Mouse (Mus musculus): ENCODE measurements around the gene Ebf1. TPM values are rescaled to one million over a fixed set of nuclear protein-coding genes. Genes with fewer than 3 reads are reported as not detected.

Gene Ebf1
- polyA plus RNA-seq, 1 experiment from 2014 or later: 41.9 TPM

- no peak for DNase-seq (ENCODE audit: low spot score)
- WGBS: 92% methylated on average over 7 of the region's 7 CpGs
Measured at GRCm38 (mm10) chr11:44854496-44854895, 237.4 kb downstream of the Ebf1 start.

GRCm38 (mm10) chr11:44861108-44861507 lies 244.0 kb downstream of the Ebf1 start:
- H3K27me3 ChIP-seq (replicated peaks; ENCODE audit: low read depth, poor library complexity, severe bottlenecking): no peaks in the 10 kb centered on the region

More at GRCm38 (mm10) chr11:44854496-44854895, 237.4 kb downstream of the Ebf1 start:
- Histone ChIP-seq H3K36me3 (replicated peaks) (no peaks in the 10 kb centered on the region), H3K27me3 (replicated peaks; ENCODE audit: low read depth, poor library complexity, severe bottlenecking) (no peaks in the 10 kb centered on the region), H3K4me3 (no peak overlapping the region), H3K4me1 (peaks cover 7% of the 10 kb centered on the region), H3K27ac (replicated peaks) (no peak overlapping the region), H3K9me3 (no peaks in the 10 kb centered on the region)

GRCm38 (mm10) chr11:44863910-44864309 lies 246.8 kb downstream of the Ebf1 start:
- Histone ChIP-seq H3K27ac (replicated peaks) (no peak overlapping the region), H3K4me1 (peaks cover 29% of the 10 kb centered on the region), H3K4me3 (no peak overlapping the region), H3K36me3 (replicated peaks) (no peaks in the 10 kb centered on the region), H3K9me3 (no peaks in the 10 kb centered on the region), H3K27me3 (replicated peaks; ENCODE audit: low read depth, poor library complexity, severe bottlenecking) (no peaks in the 10 kb centered on the region)
- DNase-seq (ENCODE audit: low spot score): no peak
- 73% methylated on average over 8 of the region's 8 CpGs for WGBS

More at GRCm38 (mm10) chr11:44861108-44861507, 244.0 kb downstream of the Ebf1 start:
- H3K9me3 ChIP-seq: no peaks in the 10 kb centered on the region
- peaks cover 15% of the 10 kb centered on the region for H3K4me1 ChIP-seq
- no peak overlapping the region for H3K27ac ChIP-seq (replicated peaks)
- H3K36me3 ChIP-seq (replicated peaks): no peaks in the 10 kb centered on the region
- no peak for DNase-seq (ENCODE audit: low spot score)
- no peak overlapping the region for H3K4me3 ChIP-seq
- 86% methylated on average over 5 of the region's 5 CpGs for WGBS

DNA sequence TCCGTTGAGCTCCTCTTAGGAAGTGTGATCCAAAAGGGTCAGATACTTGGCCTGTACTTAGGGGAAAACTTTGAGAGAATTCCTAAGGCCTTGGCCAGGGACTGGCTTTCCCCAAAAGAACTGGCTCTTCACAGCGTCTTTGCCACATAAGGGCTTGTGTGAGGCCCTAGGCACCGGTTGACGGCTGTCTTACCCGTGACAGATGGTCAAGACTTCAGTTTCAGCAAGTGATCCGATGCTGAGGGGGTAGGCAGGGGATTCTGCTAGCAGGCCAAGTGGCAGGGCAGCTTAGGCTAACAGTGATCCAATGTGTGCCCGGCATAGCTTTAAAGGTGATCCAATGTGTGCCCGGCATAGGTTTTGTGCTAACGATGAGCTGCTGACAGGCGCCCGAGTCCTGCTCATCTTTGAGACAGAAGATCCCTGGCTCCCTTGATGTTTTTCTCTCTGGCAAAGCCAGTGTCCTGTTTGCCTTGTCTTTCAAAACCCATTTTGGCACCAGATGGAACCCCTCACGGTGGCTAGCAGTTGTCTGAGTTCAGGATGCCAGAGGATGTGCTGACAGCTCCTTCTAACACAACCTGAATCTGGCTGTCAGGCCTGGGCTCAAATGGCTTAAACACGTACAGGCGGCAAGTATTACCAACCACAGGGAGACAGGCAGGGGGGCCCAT lies 249.5 kb downstream of the Ebf1 start:
- Histone ChIP-seq H3K27me3 (replicated peaks; ENCODE audit: low read depth, poor library complexity, severe bottlenecking) (no peaks in the 10 kb centered on the region), H3K36me3 (replicated peaks) (no peaks in the 10 kb centered on the region), H3K9me3 (no peaks in the 10 kb centered on the region), H3K27ac (replicated peaks) (no peak overlapping the region), H3K4me3 (no peak overlapping the region), H3K4me1 (peaks cover 29% of the 10 kb centered on the region)
- DNase-seq (ENCODE audit: low spot score): peak; percentile 12
- WGBS: 71% methylated on average over 14 of the region's 14 CpGs

GRCm38 (mm10) chr11:44867433-44867832 lies 250.3 kb downstream of the Ebf1 start:
- Histone ChIP-seq H3K4me1 (peaks cover 29% of the 10 kb centered on the region), H3K27ac (replicated peaks) (no peak overlapping the region), H3K27me3 (replicated peaks; ENCODE audit: low read depth, poor library complexity, severe bottlenecking) (no peaks in the 10 kb centered on the region), H3K4me3 (no peak overlapping the region), H3K36me3 (replicated peaks) (no peaks in the 10 kb centered on the region), H3K9me3 (no peaks in the 10 kb centered on the region)
- DNase-seq (ENCODE audit: low spot score): no peak
- 69% methylated on average over 4 of the region's 4 CpGs for WGBS

GRCm38 (mm10) chr11:44873876-44874275 lies 256.8 kb downstream of the Ebf1 start:
- no peaks in the 10 kb centered on the region for H3K36me3 ChIP-seq (replicated peaks)
- no peak overlapping the region for H3K27ac ChIP-seq (replicated peaks)
- WGBS: 91% methylated on average over 1 of the region's 1 CpGs
- H3K4me3 ChIP-seq: no peak overlapping the region
- DNase-seq (ENCODE audit: low spot score): no peak
- H3K4me1 ChIP-seq: 0 out of 2 replicates have a peak, but pooled peaks cover 5% of the 10 kb centered on the region
- no peaks in the 10 kb centered on the region for H3K27me3 ChIP-seq (replicated peaks; ENCODE audit: low read depth, poor library complexity, severe bottlenecking)
- H3K9me3 ChIP-seq: no peaks in the 10 kb centered on the region

DNA sequence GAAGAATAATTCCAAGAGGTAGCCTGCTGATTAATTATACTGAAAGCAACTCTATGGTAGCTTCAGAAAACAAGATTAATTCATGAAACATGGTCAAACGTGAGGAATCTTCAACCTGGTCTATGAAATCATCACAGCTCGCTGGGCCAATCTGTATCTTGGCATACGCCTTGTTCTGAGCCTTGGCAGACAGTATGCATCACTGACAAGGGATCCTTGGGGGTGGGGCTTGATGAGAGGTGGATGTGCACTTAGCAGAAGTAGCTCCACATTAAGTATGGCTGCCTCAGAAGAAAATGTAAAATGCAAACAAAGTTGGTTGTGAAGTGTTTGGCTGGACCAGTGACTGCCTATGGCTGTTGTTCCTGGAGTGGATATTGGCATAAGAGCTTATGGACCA lies 258.1 kb downstream of the Ebf1 start:
- H3K27me3 ChIP-seq (replicated peaks; ENCODE audit: low read depth, poor library complexity, severe bottlenecking): no peaks in the 10 kb centered on the region
- H3K4me3 ChIP-seq: no peak overlapping the region
- no peak for DNase-seq (ENCODE audit: low spot score)
- H3K27ac ChIP-seq (replicated peaks): no peak overlapping the region
- H3K4me1 ChIP-seq: 0 out of 2 replicates have a peak, but pooled peaks cover 5% of the 10 kb centered on the region
- 84% methylated on average over 3 of the region's 3 CpGs for WGBS
- H3K9me3 ChIP-seq: no peaks in the 10 kb centered on the region
- H3K36me3 ChIP-seq (replicated peaks): no peaks in the 10 kb centered on the region

DNA sequence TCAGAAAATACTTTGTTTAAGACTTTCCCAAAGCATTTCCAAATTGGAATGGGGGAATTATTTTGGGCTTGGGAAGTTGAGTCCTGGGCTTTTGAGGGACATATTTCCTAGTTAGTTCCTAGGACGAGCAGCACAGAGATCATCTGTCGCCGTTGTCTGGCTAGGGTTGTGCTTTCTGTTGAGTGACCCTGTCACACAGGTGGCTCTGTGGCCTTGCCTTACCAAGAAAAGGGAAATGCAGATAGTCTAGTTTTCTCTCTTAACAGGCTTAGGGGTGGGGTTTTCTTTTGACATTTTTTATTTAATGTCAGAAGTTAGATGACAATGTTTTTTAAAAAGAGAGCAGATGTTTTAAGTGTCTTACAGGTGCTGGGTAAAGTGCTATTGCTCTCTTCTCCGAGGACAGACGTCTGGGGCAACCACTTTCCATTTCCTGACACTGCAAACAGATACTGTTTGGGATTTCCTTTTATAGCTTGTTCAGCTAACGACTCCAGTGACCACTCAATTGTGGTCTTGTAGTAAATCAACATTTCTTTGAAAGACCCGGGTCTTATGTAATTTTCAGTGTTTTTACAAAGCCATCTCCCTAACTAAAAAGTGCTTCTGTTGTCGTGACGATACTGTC lies 264.1 kb downstream of the Ebf1 start:
- Histone ChIP-seq H3K4me3 (no peak overlapping the region), H3K36me3 (replicated peaks) (no peaks in the 10 kb centered on the region), H3K27ac (replicated peaks) (no peak overlapping the region), H3K27me3 (replicated peaks; ENCODE audit: low read depth, poor library complexity, severe bottlenecking) (no peaks in the 10 kb centered on the region), H3K4me1 (0 out of 2 replicates have a peak, but pooled peaks cover 6% of the 10 kb centered on the region), H3K9me3 (no peaks in the 10 kb centered on the region)
- no peak for DNase-seq (ENCODE audit: low spot score)
- 64% methylated on average over 9 of the region's 9 CpGs for WGBS

GRCm38 (mm10) chr11:44882476-44882970 lies 265.4 kb downstream of the Ebf1 start:
- Histone ChIP-seq H3K36me3 (replicated peaks) (no peaks in the 10 kb centered on the region), H3K27ac (replicated peaks) (no peak overlapping the region), H3K9me3 (no peaks in the 10 kb centered on the region), H3K4me3 (no peak overlapping the region), H3K4me1 (0 out of 2 replicates have a peak, but pooled peaks cover 6% of the 10 kb centered on the region), H3K27me3 (replicated peaks; ENCODE audit: low read depth, poor library complexity, severe bottlenecking) (no peaks in the 10 kb centered on the region)
- no peak for DNase-seq (ENCODE audit: low spot score)
- WGBS: 55% methylated on average over 4 of the region's 4 CpGs

GRCm38 (mm10) chr11:44884337-44884736 lies 267.2 kb downstream of the Ebf1 start:
- DNase-seq (ENCODE audit: low spot score): no peak
- WGBS: 81% methylated on average over 3 of the region's 3 CpGs
- Histone ChIP-seq H3K27ac (replicated peaks) (no peak overlapping the region), H3K27me3 (replicated peaks; ENCODE audit: low read depth, poor library complexity, severe bottlenecking) (no peaks in the 10 kb centered on the region), H3K4me1 (peaks cover 11% of the 10 kb centered on the region; the same call in 1 of the 2 replicates), H3K36me3 (replicated peaks) (no peaks in the 10 kb centered on the region), H3K9me3 (no peaks in the 10 kb centered on the region), H3K4me3 (no peak overlapping the region)

DNA sequence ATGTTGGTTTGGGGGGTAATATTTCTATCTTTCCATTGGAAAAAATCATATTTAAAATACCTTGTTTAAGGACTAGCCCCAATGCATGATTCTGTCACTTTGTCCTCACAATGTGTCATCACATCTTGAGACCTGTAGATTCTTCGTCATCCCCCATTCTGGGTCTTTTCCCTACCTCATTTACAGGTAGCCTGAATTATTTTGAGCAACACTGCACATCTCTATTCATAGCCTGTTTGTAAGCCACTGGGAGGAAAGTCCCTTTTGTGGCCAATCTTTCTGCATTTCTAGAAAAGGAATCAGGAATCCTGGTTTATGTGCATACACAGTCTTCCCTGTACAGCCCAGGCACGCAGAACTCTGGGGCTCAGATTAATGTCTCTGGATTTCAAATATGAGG lies 269.8 kb downstream of the Ebf1 start:
- H3K4me1 ChIP-seq: peaks cover 17% of the 10 kb centered on the region; the same call in 1 of the 2 replicates
- no peak overlapping the region for H3K4me3 ChIP-seq
- no peaks in the 10 kb centered on the region for H3K36me3 ChIP-seq (replicated peaks)
- 94% methylated on average over 2 of the region's 2 CpGs for WGBS
- DNase-seq (ENCODE audit: low spot score): no peak
- no peaks in the 10 kb centered on the region for H3K9me3 ChIP-seq
- H3K27ac ChIP-seq (replicated peaks): no peak overlapping the region
- no peaks in the 10 kb centered on the region for H3K27me3 ChIP-seq (replicated peaks; ENCODE audit: low read depth, poor library complexity, severe bottlenecking)

DNA sequence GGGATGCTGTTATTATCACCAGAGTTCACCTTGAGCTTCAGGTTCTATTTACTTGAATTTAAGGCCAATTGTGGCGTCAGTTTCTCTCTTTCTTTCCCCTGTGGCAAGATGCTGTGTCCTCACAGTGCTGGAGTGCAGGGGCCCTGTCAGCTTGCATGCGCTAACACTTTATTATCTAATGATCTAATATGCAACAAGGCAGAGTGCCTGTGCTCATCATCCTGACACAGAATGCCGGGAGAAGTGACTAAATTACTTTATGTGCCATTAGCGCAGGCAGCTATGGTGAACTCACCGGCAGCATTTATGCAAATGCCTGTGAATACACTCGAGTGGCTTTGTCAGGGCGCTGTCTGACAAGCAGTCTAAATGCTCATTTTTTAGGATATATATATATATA lies 270.6 kb downstream of the Ebf1 start:
- Histone ChIP-seq H3K27ac (replicated peaks) (no peak overlapping the region), H3K36me3 (replicated peaks) (no peaks in the 10 kb centered on the region), H3K4me3 (no peak overlapping the region), H3K27me3 (replicated peaks; ENCODE audit: low read depth, poor library complexity, severe bottlenecking) (no peaks in the 10 kb centered on the region), H3K9me3 (no peaks in the 10 kb centered on the region), H3K4me1 (peaks cover 14% of the 10 kb centered on the region; the same call in 1 of the 2 replicates)
- WGBS: 85% methylated on average over 7 of the region's 7 CpGs
- no peak for DNase-seq (ENCODE audit: low spot score)

DNA sequence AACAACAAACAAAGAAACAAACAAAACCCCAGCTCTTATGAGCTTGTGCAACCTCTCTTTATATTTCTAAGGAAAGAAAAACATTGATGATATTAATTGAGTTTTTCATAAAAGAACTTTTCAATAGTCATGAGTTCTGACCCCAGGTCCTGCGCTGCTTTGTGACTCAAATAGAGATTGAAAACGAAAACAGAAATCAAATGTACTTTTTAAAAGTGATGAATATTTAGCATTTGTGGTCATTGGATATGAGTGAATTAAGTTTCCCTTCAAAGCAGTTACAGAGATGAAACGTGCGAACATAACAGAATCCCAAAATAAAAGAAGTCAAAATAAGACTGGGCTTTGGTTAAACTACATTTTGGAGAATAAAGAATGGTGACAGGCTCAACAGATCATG lies 271.3 kb downstream of the Ebf1 start:
- Histone ChIP-seq H3K4me1 (peaks cover 11% of the 10 kb centered on the region; the same call in 1 of the 2 replicates), H3K4me3 (no peak overlapping the region), H3K27ac (replicated peaks) (no peak overlapping the region), H3K27me3 (replicated peaks; ENCODE audit: low read depth, poor library complexity, severe bottlenecking) (no peaks in the 10 kb centered on the region), H3K36me3 (replicated peaks) (no peaks in the 10 kb centered on the region), H3K9me3 (no peaks in the 10 kb centered on the region)
- 93% methylated on average over 4 of the region's 4 CpGs for WGBS
- DNase-seq (ENCODE audit: low spot score): no peak

Data from embryonic facial prominence, embryonic 10.5 days (tissue).